Mouse (Mus musculus): ENCODE measurements around the gene Tmem203.

The Tmem203 gene

GRCm38 (mm10) chr2:25255284-25255779, at the start of gene Tmem203:
Tmem203 (plus strand) TSS chr2:25255439.
- DNase-seq (ENCODE audit: low read depth, low spot score), result peak; percentile 94

GRCm38 (mm10) chr2:25207593-25207992, 47.6 kb upstream of the Tmem203 start:
- no peak for DNase-seq (ENCODE audit: low read depth, low spot score)

DNA sequence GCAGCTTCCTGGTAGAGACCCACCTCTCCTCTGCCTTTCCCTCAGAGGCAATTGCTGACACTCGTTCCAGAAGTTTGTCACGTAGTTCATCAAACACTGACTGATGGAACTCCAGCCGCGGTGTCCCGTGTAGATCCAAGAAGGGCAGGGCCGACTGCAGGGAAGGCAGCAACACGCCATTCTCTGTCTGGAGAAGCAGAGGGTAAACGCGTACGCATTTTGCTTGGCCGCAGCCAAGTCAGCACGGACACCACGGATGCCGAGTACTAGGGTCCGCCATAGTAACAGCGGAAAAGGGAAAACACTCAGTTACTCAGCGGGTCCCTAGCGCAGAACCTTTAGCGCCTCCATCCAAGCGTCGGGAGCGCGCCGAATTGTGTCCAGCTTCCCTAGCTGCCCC, 44.6 kb upstream of the Tmem203 start:
- no peak for DNase-seq (ENCODE audit: low read depth, low spot score)

- peak; percentile 94 for DNase-seq (ENCODE audit: low read depth, low spot score)
Observed at GRCm38 (mm10) chr2:25211121-25211670, 44.0 kb upstream of the Tmem203 start, which contains the start of gene Nelfb. Nelfb (minus strand) TSS chr2:25211489.

GRCm38 (mm10) chr2:25213266-25213865, 41.9 kb upstream of the Tmem203 start:
- no peak for DNase-seq (ENCODE audit: low read depth, low spot score)

DNA sequence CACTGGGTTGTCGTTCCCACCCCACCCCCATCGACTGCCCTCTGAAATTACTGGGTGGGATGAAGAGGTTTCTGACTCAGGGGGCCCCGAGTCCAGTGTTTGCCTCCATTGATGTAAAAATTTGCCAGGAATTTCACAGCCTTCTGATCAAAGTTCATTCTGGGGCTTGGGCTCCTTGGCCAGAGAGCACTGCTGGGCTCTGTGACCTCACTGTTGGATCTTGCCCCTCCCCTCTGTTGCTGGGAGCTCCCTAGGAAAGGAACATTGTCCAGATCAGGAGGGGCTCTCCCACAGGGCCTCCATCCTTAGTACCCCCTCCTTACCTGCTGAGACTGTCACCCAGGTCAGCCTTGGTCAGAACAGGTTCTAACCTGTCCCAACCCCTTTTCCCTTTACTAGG, 40.8 kb upstream of the Tmem203 start, which contains the start of gene Stpg3:
Gene Stpg3 (minus strand): TSS at position 194 of the 400 bp plus-strand sequence.
- no peak for DNase-seq (ENCODE audit: low read depth, low spot score)

GRCm38 (mm10) chr2:25217666-25218065, 37.6 kb upstream of the Tmem203 start:
- no peak for DNase-seq (ENCODE audit: low read depth, low spot score)

DNA sequence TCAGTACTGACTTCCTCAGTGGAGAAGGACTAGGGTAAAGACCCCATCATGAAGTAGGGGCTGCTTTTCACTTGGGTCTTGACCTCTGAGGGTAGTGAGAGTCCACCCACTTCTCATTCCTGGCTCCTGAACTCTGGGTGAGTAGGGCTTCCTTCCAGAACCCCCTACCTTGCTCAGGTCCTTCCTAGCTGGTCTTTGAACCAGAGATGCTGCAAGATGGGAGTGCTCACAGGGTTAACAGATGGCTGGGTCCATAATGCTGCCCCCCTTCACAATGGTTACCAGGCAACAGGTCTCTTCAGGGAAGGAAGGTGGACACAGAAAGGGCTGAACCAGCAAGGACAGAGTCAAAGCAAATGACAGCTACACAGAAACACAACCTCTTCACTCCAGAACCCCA, 36.8 kb upstream of the Tmem203 start, which contains the start of gene Fam166a:
Gene Fam166a (plus strand): TSS at position 301 of the 400 bp plus-strand sequence.
- DNase-seq (ENCODE audit: low read depth, low spot score), result no peak

DNA sequence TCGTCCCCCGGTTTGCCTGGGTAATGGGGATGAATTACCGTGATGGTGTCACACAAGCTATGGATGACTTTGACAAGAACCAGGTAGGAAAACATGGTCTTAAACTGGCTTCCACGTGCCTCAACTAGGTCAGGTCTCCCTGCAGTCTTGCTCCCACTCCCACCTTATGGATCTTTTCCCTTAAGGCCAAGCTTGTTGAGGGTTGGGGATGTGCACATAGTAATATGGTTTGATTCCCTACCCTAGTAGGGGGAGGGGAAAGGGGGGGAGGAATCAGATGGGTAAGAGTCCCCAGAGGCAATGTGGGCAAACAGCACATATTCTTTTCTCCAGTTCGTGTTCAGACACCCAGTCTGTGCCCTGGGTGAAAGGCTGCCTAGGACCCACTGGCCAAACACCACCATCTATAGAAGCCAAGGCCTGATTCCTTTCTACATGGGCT, 33.9 kb upstream of the Tmem203 start:
- DNase-seq (ENCODE audit: low read depth, low spot score), result no peak

- peak; percentile 86 for DNase-seq (ENCODE audit: low read depth, low spot score)
Observed at GRCm38 (mm10) chr2:25223681-25224491, 31.4 kb upstream of the Tmem203 start.

DNA sequence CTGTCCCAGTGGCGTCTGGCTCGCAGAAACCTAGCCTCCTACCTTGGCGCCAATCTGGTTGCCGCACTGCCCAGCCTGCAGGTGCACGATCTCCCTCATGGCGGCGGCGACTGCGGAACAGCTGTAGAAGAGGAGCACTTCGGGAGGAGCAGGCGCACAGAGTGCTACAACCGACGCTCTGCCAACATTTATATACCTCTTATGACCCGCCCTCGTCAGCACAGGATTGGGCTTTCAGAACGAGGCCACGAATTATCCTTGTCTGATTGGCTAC, 30.8 kb upstream of the Tmem203 start, which contains the start of gene Tubb4b:
Gene Tubb4b (minus strand): TSS at position 211 of the 274 bp plus-strand sequence.
- no peak for DNase-seq (ENCODE audit: low read depth, low spot score)

- peak; percentile 100 for DNase-seq (ENCODE audit: low read depth, low spot score)
Observed at GRCm38 (mm10) chr2:25224766-25225752, 30.2 kb upstream of the Tmem203 start.

- no peak for DNase-seq (ENCODE audit: low read depth, low spot score)
Observed at GRCm38 (mm10) chr2:25225811-25226379, 29.3 kb upstream of the Tmem203 start.

- peak; percentile 87 for DNase-seq (ENCODE audit: low read depth, low spot score)
Observed at GRCm38 (mm10) chr2:25226864-25227263, 28.4 kb upstream of the Tmem203 start.

DNA sequence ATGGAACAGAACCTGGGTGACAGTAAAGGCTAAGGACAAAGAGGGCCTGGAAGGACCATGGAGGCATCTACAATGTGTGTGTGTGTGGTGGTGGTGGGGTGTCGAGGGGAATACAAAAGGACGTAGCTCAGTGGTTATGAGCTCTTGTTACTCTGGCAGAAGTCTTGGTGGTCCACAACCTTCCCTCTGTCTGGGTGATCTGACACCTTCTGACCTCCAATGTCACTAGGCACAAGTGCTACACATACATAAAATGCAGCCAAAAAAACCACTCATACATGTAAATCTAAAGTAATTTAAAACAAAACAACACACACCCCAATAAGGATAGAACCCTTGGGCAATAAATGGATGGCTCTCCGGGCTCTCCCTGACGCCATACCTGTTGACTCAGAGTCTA, 27.8 kb upstream of the Tmem203 start:
- no peak for DNase-seq (ENCODE audit: low read depth, low spot score)

DNA sequence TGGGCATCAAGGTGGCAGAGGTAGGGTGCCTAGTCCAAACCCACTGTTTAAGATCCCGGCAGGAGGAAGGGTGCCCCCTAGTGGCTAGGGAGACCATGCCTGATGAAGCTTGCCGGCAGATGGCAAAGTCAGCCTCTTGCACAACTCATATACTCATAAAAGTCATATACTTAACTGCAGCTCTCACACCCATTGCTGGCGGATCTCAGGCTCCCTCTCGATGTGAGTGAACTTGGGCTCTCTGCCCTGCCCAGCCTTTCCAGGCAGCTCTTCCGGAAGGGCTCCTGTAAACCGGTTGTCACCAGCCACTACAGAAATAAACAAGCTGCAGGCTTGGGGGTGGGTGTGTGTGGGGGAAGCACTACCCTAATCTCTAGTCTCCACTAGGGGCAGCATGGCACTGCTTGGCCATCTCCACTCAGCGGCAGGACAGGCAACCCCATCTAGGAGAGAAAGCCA, 26.8 kb upstream of the Tmem203 start:
- peak; percentile 95 for DNase-seq (ENCODE audit: low read depth, low spot score)

- DNase-seq (ENCODE audit: low read depth, low spot score), result no peak
Observed at GRCm38 (mm10) chr2:25228995-25229530, 26.2 kb upstream of the Tmem203 start.

- no peak for DNase-seq (ENCODE audit: low read depth, low spot score)
Observed at GRCm38 (mm10) chr2:25229582-25229981, 25.7 kb upstream of the Tmem203 start.

- DNase-seq (ENCODE audit: low read depth, low spot score), result no peak
Observed at GRCm38 (mm10) chr2:25230581-25230980, 24.7 kb upstream of the Tmem203 start.

- DNase-seq (ENCODE audit: low read depth, low spot score), result no peak
Observed at GRCm38 (mm10) chr2:25231038-25231437, 24.2 kb upstream of the Tmem203 start.

Data from brain, adult 2 months (tissue).